Mouse (Mus musculus) testis, adult 2 months (tissue): Measurements from ENCODE around the gene Unc45a.

Source experiments
- CTCF ChIP-seq: fragments of 200-500 bp; IDR thresholded peaks from 2 replicates; pipeline ENCODE4 v1.5.1; 2012; ENCODE audit warnings: low read depth, mild to moderate bottlenecking, inconsistent platforms, low read length, moderate library complexity; ENCODE audit not compliant: control insufficient read depth, insufficient read depth, insufficient replicate concordance
- POLR2A ChIP-seq: fragments of 200-500 bp; IDR thresholded peaks from 2 replicates; pipeline ENCODE4 v1.6.1; 2012; ENCODE audit warnings: low read depth, mild to moderate bottlenecking, inconsistent platforms, low read length, moderate library complexity; ENCODE audit not compliant: control insufficient read depth

- no peak for TF ChIP-seq CTCF
- peak; percentile 92 for TF ChIP-seq POLR2A
Measured at GRCm38 (mm10) chr7:80324043-80324815, 16.6 kb downstream of the Unc45a start, which contains the start of gene Rccd1.
